Mouse (Mus musculus) spleen, adult 12 weeks (tissue): ENCODE data around the gene Tenm4.
"Not testable (repeated sequence)": the region's sequence is repeated elsewhere in the genome, so short reads cannot be mapped to it uniquely, and the experiment has no call there.

ENCODE experiments used
- DNase-seq: peaks from one replicate; pipeline ENCODE4 v3.0.0; 2022; ENCODE audit warnings: low spot score

Gene Tenm4

DNA sequence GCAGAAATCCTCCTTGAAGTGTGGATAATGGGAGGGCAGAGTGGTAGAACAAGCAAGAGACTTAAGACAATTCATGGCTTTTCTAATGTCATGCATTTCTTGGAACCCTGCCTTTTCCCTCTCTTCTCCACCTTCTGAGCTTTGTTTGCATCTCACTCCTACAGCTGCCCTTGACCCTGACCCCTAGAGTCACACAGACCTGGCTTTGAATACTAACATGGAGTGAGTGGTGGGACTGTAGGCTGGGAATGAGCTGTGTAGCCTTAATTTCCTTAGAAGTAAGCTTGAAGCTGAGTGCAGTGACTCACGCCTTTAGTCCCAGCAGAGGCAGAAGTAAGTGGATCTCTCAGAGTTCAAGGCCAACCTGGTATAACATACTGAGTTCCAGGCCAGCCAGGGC lies 733.9 kb downstream of the Tenm4 start:
- no peak for DNase-seq

- no peak for DNase-seq
These were observed 734.4 kb downstream of the Tenm4 start for GRCm38 (mm10) chr7:96905422-96905821.

DNA sequence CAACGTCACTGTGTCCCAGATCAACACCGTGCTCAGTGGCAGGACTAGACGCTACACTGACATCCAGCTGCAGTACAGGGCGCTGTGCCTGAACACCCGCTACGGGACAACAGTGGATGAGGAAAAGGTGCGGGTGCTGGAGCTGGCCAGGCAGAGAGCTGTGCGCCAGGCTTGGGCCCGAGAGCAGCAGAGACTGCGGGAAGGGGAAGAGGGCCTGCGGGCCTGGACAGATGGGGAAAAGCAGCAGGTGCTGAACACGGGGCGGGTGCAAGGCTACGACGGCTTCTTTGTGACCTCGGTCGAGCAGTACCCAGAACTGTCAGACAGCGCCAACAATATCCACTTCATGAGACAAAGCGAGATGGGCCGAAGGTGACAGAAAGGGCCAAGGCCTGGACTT lies 735.2 kb downstream of the Tenm4 start:
- DNase-seq = no peak

- no peak for DNase-seq
These were observed 737.1 kb downstream of the Tenm4 start for GRCm38 (mm10) chr7:96907971-96908680.

DNA sequence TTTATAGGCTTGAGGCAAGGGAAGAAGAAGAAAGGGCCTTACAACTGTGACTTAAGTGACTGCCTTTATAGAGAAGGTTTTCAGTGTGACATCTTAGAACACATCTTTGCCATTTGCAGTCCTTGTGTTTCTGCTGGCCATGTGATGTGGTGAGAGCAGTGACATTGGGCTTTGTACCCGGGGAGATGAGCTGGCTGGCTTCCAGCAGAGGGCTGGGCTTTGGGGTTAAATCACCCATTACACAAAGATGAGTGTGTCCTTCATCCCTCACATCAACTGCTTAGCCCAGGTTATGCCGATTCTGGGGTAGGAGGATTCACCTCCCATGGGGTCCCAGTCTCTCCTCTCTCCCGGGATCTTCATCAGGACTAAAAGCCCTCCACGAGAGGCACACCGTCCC lies 738.8 kb downstream of the Tenm4 start:
- DNase-seq = no peak

- no peak for DNase-seq
These were observed 739.4 kb downstream of the Tenm4 start for GRCm38 (mm10) chr7:96910310-96910960.

GRCm38 (mm10) chr7:96914031-96914430 lies 743.0 kb downstream of the Tenm4 start:
- DNase-seq = peak; percentile 67

- peak; percentile 22 for DNase-seq
These were observed 744.5 kb downstream of the Tenm4 start for GRCm38 (mm10) chr7:96915452-96916105.

DNA sequence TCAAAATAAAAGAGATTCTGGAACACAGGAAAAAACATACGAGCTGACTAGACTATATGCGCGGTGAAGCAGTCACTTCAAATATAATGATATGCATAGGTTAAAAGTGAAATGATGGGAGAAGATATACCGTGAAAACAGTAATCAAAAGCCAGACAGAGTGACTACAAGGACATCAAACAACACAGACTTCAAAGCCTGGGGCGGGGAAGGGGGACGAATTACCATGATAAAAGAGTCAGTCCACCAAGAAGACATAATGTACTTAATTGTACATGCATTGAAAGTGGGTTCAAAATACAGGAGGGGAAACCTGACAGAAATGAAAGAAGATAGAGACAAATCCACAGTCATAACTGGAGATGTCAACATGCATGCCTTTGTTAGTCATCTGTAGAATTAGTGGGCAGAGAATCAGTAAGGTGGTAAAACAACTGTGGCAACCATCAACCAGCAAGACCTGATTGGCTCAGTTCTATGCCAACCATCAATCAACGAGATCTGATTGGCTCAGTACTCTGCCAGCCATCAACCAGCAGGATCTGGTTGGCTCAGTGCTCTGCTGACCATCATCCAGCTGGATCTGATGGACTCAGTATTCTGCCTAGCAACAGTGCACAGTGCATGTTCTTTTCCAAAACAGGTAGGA lies 749.5 kb downstream of the Tenm4 start:
- DNase-seq = no peak

DNA sequence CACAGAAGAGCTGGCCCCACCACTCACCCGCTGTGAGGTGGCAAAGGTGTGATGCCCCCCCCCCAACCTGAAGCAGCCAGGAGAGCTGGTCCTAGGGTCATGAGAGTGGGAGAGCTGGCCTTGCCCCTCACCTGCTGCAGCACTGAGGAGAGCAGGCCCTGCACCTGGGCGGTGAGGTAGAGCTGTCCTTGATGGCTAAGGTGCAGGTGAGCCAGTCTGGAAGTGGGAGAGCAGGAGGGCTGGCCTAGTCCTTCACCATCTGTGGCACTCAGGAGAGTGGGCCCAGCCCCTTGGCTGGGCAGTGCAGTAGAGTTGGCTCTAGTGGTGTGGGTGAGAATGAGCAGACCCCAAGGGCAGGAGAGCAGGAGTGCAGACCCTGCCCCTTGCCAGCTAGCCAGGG lies 751.9 kb downstream of the Tenm4 start:
- no peak for DNase-seq

GRCm38 (mm10) chr7:96943715-96944377 lies 772.8 kb downstream of the Tenm4 start:
- no peak for DNase-seq

DNA sequence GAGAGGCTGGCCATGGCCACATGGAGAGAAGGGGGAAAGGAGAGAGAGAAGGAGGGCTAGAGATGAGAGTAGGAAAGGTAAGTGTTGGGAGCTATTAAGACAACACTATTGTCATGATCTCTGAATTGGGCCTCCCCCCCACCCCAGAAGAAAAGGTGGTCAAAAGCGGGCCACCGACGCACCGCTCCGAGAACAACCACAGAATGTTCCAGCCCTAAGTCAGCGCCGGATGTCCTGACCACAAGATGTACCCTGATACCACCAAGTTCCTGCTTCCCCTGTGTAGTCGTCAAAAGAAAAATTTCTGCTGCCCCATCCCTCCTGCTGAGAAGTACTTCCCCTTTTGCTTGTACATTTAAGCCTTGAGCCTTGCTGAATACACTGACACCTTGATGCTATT lies 775.5 kb downstream of the Tenm4 start:
- not testable (repeated sequence) for DNase-seq

GRCm38 (mm10) chr7:96951281-96952051 lies 780.4 kb downstream of the Tenm4 start, which contains the start of gene Nars2:
Gene Nars2 (plus strand): TSS chr7:96951505.
- peak; percentile 89 for DNase-seq

- no peak for DNase-seq
These were observed 781.0 kb downstream of the Tenm4 start for GRCm38 (mm10) chr7:96952094-96952493.

DNA sequence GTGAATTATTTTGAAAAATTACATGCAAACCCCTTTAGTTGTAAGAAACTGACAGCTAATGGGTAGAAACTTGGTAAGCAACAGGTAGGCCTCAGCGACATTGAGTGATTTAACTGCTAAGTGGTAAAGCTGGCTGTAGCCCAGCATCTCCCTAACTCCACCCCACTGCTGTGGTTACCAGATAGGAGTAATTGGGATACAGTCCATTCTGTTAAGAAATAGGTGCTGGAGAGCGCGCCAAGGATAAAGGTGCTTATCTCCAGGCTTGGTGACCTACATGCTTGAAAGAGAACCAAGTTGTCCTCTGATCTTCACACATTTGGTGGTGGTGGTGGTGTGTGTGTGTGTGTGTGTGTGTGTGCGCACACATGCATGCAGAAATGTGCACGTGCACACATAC lies 788.1 kb downstream of the Tenm4 start:
- DNase-seq = peak; percentile 23
